Mouse (Mus musculus) limb, embryonic 10.5 days (tissue): ENCODE results near the gene Cbfa2t3. TPM values are rescaled to one million over a fixed set of nuclear protein-coding genes. Genes with fewer than 3 reads are reported as not detected.

ENCODE experiments used
- DNase-seq: peaks from one replicate; pipeline ENCODE4 v3.0.0-alpha.2; 2017; ENCODE audit warnings: low spot score
- H3K27ac ChIP-seq: fragments of 300-500 bp; sonication (generic); 2 replicates; pipeline ENCODE4 v1.5.1; 2016; ENCODE audit warnings: mild to moderate bottlenecking
- H3K27me3 ChIP-seq: fragments of 300-500 bp; sonication (generic); 2 replicates; pipeline ENCODE4 v1.6.1; 2016; ENCODE audit warnings: low read depth, mild to moderate bottlenecking; ENCODE audit not compliant: poor library complexity, severe bottlenecking
- H3K36me3 ChIP-seq: fragments of 300-500 bp; sonication (generic); 2 replicates; pipeline ENCODE4 v1.6.1; 2016; ENCODE audit warnings: mild to moderate bottlenecking, moderate library complexity
- H3K4me1 ChIP-seq: fragments of 300-500 bp; sonication (generic); 2 replicates; pipeline ENCODE4 v1.6.1; 2016
- H3K4me3 ChIP-seq: fragments of 300-500 bp; sonication (generic); 2 replicates; pipeline ENCODE4 v1.5.1; 2016; ENCODE audit warnings: mild to moderate bottlenecking, moderate library complexity
- H3K9me3 ChIP-seq: fragments of 300-500 bp; sonication (generic); replicated peaks from 2 replicates; pipeline ENCODE4 v1.6.1; 2016; ENCODE audit warnings: mild to moderate bottlenecking
- WGBS: fragments of 180-500 bp; shearing (Covaris S2); methylation state at CpG from one replicate; pipeline ENCODE4 v1.1.7; 2016; 5-methylcytosine and 5-hydroxymethylcytosine counted together
- polyA plus RNA-seq: library from polyadenylated mRNA; unstranded; fragments of >200 nt; fragmentation: Nextera tagmentation; extraction: Ambion mirVana; gene quantifications from 2 replicates; pipeline ENCODE4 v1.2.1, GENCODE M21; 2016

The Cbfa2t3 gene
- polyA plus RNA-seq, 1 experiment from 2014 or later, result 2.0 TPM

DNA sequence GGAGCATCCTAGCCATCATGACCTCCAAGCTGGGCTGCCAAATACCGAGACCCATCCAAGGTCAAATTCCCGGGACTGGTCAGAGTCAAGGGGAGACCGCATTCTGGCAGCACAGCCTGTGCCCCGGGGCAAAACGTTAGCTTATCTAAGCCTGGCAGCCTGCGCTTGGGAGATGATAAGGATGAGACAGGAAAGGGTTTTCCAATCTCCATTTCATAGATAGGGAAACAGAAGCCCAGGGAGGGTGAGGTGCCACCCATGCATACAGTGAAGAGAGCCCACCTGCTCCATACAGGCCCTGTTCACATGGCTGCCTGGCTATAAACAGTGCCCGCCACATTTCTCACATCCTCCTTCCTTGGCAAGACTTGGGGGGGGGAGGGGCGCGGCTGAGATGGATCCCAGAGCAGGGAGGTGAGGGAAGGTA, 32.6 kb downstream of the Cbfa2t3 start:
- H3K4me1 ChIP-seq, result peaks cover 92% of the 10 kb centered on the region
- no peak for DNase-seq
- 0 out of 2 replicates have a peak overlapping the region, but pooled peaks have one; percentile 6 for H3K4me3 ChIP-seq
- H3K27ac ChIP-seq, result peak overlapping the region; percentile 85
- no peaks in the 10 kb centered on the region for H3K9me3 ChIP-seq
- H3K36me3 ChIP-seq, result no peaks in the 10 kb centered on the region
- peaks cover 20% of the 10 kb centered on the region for H3K27me3 ChIP-seq
- 55% methylated on average over 9 of the region's 9 CpGs for WGBS

DNA sequence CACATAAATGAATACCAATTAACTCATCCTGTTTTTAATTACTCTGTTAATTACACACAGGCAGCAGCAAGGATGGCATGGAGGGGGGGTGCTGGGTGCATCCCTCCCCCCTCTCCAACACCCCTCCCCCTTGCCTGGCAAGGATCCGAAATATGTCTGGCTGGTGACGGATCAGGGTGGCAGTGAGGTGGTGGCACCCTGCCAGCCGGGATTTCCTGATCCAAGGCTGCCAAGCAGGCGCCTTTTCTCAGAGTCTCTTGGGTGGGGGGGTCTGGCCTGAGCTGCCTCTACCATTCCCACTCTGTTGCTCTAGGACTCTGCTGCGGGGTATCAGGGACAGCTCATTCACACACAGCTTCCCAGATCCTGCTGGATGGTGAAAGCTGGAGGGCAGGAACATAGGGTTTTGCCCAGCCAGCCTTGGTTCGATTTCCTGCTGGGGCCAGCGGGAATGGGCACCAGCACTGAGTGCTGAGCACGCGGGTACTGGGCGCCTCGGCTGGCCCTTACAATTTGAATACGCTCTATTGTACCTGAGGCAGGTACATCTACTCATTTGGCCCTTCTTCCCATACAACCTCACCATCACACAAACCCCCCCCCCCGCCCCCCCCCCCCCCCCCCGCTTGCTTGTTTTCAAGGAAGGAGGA, 33.1 kb downstream of the Cbfa2t3 start:
- H3K9me3 ChIP-seq, result no peaks in the 10 kb centered on the region
- no peaks in the 10 kb centered on the region for H3K36me3 ChIP-seq
- no peak overlapping the region for H3K4me3 ChIP-seq
- WGBS, result 62% methylated on average over 12 of the region's 14 CpGs
- H3K27ac ChIP-seq, result peak overlapping the region; percentile 85
- peaks cover 15% of the 10 kb centered on the region for H3K27me3 ChIP-seq
- no peak for DNase-seq
- peaks cover 92% of the 10 kb centered on the region for H3K4me1 ChIP-seq

DNA sequence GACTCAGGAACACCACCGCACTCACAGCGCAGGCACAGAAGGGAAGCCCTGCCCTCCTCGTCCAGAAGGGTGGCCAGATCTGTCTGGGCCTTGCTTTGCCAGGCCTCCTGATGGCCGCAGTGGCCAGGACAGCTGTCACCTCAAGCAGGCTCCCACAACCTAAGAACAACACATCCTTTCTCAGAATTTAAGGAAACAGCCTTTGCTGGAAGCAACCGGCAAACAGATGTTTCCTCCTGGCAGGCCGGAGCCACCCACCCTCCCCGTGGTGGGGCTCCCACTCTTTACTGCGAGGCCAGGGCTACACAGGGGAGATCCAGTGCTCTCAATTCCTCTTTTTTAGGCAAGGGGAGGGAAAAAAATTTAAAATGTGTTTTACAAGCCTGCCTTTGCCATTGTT, 33.7 kb downstream of the Cbfa2t3 start:
- WGBS, result 20% methylated on average over 8 of the region's 8 CpGs
- Histone ChIP-seq H3K9me3 (no peaks in the 10 kb centered on the region), H3K27me3 (peaks cover 9% of the 10 kb centered on the region), H3K36me3 (no peaks in the 10 kb centered on the region), H3K4me3 (peak overlapping the region; percentile 22; the same call in 1 of the 2 replicates), H3K27ac (peak overlapping the region; percentile 85), H3K4me1 (peaks cover 90% of the 10 kb centered on the region)
- peak; percentile 69 for DNase-seq

DNA sequence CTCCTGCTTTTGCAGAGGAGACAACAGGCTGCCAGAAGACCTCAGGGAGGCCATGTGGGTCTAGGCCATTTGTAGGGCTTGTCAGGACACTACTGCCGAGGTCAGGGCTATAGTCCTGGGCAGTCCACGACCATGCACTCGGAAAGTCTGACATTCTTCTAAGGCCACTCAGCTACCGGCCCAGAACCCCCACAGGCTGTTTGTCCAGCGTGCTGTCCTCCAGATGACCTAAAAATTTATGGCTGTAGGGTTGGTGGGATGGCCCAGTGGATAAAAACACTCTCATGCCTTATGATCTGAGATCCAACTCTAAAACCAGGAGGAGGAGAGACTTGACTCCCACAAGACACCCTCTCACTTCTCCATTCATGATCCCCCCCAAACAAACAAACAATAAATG, 35.2 kb downstream of the Cbfa2t3 start:
- Histone ChIP-seq H3K4me1 (peaks cover 92% of the 10 kb centered on the region), H3K27me3 (no peaks in the 10 kb centered on the region), H3K9me3 (no peaks in the 10 kb centered on the region), H3K36me3 (no peaks in the 10 kb centered on the region; the same call in 1 of the 2 replicates), H3K27ac (peak overlapping the region; percentile 85), H3K4me3 (no peak overlapping the region)
- 29% methylated on average over 5 of the region's 5 CpGs for WGBS
- no peak for DNase-seq

DNA sequence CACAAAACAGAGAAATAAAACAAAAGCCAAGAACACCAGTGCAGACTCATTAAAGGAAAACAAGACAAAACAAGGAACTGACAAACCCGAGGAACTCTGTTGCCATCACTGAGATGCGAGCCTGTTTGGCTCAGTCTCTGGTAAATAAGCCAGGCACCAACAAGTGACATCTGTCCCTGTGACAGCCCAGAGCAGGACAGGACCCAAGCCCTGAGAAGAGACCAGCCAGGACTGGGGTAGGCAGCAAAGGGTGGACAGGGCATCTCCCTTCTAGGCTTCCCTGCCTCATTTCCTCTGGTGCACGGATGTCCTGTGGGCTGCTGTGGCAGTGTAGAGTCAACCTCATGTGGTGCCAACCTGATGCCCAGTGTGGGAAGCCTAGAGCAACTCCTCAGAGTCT, 35.8 kb downstream of the Cbfa2t3 start:
- Histone ChIP-seq H3K27me3 (no peaks in the 10 kb centered on the region), H3K4me3 (no peak overlapping the region), H3K9me3 (no peaks in the 10 kb centered on the region), H3K27ac (peak overlapping the region; percentile 85), H3K36me3 (no peaks in the 10 kb centered on the region; the same call in 1 of the 2 replicates), H3K4me1 (peaks cover 98% of the 10 kb centered on the region)
- 73% methylated on average over 3 of the region's 3 CpGs for WGBS
- DNase-seq, result no peak

DNA sequence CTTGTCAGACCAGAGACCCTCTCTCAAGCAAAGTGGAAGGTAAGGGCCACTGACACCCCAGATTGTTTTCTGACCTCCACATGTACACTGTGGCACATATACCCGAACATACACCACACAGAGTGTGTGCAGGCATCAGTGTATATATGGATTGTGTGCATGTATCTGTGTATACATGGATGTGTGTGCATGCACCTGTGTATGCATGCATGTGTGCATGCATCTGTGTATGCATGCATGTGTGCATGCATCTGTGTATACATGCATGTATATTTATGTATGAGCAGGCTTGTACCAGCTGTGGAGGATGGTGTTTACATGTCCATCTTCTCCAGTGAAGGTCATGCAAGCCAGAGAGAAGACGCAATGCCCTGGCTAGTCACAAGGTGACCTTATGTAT, 37.0 kb downstream of the Cbfa2t3 start:
- H3K4me1 ChIP-seq, result peaks cover 98% of the 10 kb centered on the region
- H3K9me3 ChIP-seq, result no peaks in the 10 kb centered on the region
- no peak for DNase-seq
- H3K4me3 ChIP-seq, result no peak overlapping the region
- no peaks in the 10 kb centered on the region; the same call in 1 of the 2 replicates for H3K36me3 ChIP-seq
- peak overlapping the region; percentile 85 for H3K27ac ChIP-seq
- WGBS, result 74% methylated on average over 2 of the region's 2 CpGs
- H3K27me3 ChIP-seq, result no peaks in the 10 kb centered on the region

DNA sequence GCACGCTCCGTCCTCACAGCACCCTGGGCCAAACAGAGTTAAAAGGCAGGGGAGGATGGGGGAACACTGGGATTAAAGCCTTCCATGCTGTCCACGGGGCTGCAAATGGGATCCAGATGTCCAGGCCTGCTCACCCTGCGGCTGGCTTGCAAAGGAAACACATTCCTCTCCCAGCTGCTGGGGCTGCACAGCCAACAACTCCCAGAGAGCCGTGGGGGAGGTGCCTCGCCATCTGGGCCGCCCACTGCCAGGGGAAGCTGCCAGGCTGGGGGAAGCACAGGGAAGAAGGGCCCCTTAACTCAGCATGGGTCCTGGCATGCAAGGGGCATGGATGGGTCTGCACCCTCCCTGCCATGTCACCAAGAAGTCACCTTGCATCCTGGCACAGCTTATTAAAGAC, 37.8 kb downstream of the Cbfa2t3 start:
- Histone ChIP-seq H3K27ac (peak overlapping the region; percentile 85), H3K4me1 (peaks cover 94% of the 10 kb centered on the region), H3K36me3 (no peaks in the 10 kb centered on the region; the same call in 1 of the 2 replicates), H3K9me3 (no peaks in the 10 kb centered on the region), H3K4me3 (peak overlapping the region; percentile 29), H3K27me3 (no peaks in the 10 kb centered on the region)
- WGBS, result 10% methylated on average over 7 of the region's 7 CpGs
- DNase-seq, result peak; percentile 94

DNA sequence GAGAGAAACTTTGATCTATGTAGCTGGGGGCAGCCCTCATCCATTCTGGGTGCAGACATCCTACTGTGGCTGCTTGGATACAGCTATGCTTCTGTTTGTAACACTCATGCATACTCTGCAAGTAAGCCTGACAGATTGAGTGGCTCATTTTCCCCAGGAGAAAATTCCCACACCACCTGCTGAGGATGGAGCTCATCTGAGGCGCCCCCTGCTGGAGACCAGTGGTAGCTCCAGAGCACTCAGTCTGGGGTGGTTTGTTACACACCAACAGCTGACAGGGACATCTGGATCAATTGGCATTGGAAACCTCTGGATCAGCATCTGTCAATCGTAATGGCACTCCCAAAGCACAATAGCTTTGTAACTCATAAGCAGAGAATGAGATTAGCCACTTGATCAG, 38.9 kb downstream of the Cbfa2t3 start:
- no peaks in the 10 kb centered on the region for H3K9me3 ChIP-seq
- peak overlapping the region; percentile 83 for H3K27ac ChIP-seq
- no peak for DNase-seq
- 72% methylated on average over 2 of the region's 2 CpGs for WGBS
- H3K27me3 ChIP-seq, result no peaks in the 10 kb centered on the region
- no peak overlapping the region for H3K4me3 ChIP-seq
- no peaks in the 10 kb centered on the region; the same call in 1 of the 2 replicates for H3K36me3 ChIP-seq
- peaks cover 94% of the 10 kb centered on the region for H3K4me1 ChIP-seq

DNA sequence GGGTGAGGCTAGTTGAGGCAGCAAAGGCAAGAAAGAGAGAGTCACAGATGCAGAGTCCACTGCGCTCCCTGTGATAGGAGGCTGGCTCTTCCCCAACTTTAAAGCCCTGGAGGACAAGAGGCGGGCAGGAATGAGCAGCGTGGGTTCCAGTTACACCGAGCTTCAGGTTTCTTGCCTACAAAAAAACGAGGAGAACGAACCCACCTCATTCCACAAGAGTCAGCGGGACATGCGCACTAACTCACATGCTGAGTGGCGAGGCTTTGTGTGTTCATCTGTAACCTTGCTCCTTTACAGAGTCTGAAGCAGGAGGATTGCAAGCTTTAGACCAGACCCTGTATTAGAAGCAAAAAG, 40.1 kb downstream of the Cbfa2t3 start:
- 27% methylated on average over 9 of the region's 9 CpGs for WGBS
- no peak for DNase-seq
- peak overlapping the region; percentile 83 for H3K27ac ChIP-seq
- H3K27me3 ChIP-seq, result no peaks in the 10 kb centered on the region
- peak overlapping the region; percentile 25 for H3K4me3 ChIP-seq
- H3K9me3 ChIP-seq, result no peaks in the 10 kb centered on the region
- H3K4me1 ChIP-seq, result peaks cover 94% of the 10 kb centered on the region
- H3K36me3 ChIP-seq, result no peaks in the 10 kb centered on the region; the same call in 1 of the 2 replicates

DNA sequence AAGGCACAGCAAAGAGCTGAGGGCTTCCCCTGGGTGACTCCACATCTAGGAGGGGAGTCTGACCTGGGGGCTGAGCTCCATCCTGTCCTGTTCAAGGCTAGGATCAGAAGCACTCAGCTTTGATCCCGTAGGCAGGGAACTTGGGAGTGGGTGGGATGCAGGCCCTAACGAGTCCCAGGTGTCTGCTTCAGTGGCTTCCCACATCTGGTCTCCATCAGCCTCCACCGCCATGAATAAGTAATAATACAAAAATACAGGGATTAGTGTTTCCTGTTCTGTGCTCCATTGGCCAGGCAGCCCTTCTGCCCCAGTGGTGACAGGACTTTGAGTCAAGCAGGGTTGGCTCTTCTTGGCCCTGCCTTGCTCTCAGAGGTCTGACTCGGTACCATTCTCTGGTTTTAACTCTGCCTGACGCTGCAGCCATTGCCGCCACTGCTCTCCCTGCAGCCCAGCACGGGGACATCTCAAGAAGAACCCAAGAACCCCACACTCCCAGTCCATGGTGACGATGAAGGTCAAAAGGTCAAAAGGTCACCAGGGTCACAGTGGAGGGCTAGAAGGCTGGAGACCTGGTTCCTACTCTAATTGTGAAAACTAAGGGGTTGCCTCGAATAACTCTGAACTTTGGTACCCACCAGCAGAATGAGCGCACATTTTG, 40.6 kb downstream of the Cbfa2t3 start:
- Histone ChIP-seq H3K27me3 (no peaks in the 10 kb centered on the region), H3K4me1 (peaks cover 94% of the 10 kb centered on the region), H3K36me3 (no peaks in the 10 kb centered on the region; the same call in 1 of the 2 replicates), H3K9me3 (no peaks in the 10 kb centered on the region), H3K4me3 (peak overlapping the region; percentile 25), H3K27ac (peak overlapping the region; percentile 83)
- DNase-seq, result peak; percentile 89
- 21% methylated on average over 10 of the region's 10 CpGs for WGBS

DNA sequence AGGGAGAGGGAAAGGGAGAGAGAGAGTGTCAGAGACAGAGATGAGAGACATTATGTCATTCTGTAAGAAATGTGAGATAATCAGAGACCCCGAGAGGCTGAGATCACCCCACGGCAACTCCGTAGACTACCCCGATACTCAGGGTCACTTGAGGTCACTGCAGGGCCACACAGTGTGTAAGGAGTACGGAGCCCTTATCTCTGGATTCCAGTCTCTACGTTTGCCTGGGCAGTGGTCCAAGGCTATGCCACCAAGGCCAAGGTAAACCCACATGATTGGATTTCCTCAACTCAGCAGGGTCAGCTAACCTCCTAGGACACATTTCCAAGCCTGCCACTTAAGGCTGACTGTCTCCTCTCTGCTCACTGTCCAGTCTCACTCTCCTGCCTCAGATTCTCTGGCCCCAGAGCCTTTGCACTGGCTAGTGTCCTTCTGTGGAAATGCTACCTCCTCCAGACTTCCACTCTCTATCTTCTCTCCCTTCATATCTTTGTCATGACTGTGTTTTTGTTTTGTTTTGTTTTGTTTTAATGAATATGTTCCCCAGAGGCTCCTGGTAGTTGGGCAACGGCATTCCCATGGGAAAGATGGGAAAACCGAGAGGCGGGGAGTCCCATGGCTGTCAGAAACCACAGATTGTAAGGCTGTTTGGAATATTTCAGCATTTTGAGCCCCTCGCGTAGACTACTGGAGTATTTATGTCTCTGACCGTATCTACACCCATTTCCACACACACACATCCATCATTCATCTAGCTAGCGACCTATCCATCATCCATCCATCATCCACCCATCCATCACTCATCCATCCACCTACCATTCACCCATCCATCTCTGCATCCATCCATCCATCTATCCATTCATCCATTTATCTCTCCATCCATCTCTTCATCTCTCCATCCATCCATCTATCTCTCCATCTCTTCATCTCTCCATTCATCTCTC, 42.6 kb downstream of the Cbfa2t3 start:
- Histone ChIP-seq H3K9me3 (no peaks in the 10 kb centered on the region), H3K4me1 (peaks cover 94% of the 10 kb centered on the region), H3K27ac (peak overlapping the region; percentile 83), H3K36me3 (no peaks in the 10 kb centered on the region; the same call in 1 of the 2 replicates), H3K4me3 (no peak overlapping the region), H3K27me3 (no peaks in the 10 kb centered on the region)
- WGBS, result 88% methylated on average over 13 of the region's 13 CpGs
- DNase-seq, result no peak

DNA sequence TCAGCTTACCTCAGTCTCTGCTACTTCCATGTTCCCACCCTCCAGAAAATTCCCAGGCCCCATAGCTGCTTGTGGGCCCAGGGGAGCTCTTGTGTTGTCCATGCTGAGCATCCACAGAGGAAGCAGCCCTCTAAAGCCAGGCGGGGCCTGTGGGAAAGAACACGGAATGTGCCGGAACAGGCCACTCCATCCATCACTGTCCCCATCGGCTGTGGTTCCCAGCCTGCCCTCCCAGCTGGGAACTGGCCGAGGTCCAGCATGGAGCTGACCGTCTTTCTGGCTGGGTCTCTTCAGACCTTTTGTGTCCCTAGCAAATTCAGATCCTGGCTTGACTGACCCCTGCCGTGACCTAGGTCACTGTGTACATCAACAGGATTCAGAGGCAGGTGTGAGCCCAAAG, 44.1 kb downstream of the Cbfa2t3 start:
- Histone ChIP-seq H3K4me1 (peaks cover 96% of the 10 kb centered on the region), H3K4me3 (no peak overlapping the region), H3K36me3 (no peaks in the 10 kb centered on the region), H3K27me3 (peaks cover 12% of the 10 kb centered on the region; the same call in 1 of the 2 replicates), H3K27ac (0 out of 2 replicates have a peak overlapping the region, but pooled peaks have one; percentile 44), H3K9me3 (no peaks in the 10 kb centered on the region)
- WGBS, result 52% methylated on average over 7 of the region's 7 CpGs
- DNase-seq, result no peak
